Comparison of ENCODE assay signal across 11 mouse cellular contexts in genomic region chr14:121614461-121615170, GRCm38 (mm10).
DNase-seq lines count a peak whose midpoint lies in the region; ATAC-seq lines count a peak whose summit lies in the region.
"Had no signal": no experiment of that assay in that cellular context is flagged by ENCODE, and none has a peak within 500 bp of the region (broad histone marks: within the 10 kb centered on the region; RNA-seq: fewer than 3 reads in every experiment).

No protein-coding gene starts in this region.

- DNase-seq in heart, adult 11 months: peak; percentile 94
- DNase-seq in heart, embryonic 10.5 days (ENCODE audit: low spot score): no peak
- DNase-seq in liver, embryonic 11.5 days (ENCODE audit: low spot score): no peak
- DNase-seq in cerebellum, adult 8-10 months: peak; percentile 53
- DNase-seq in heart, postnatal 14 days: peak; percentile 31 to 47
- DNase-seq in embryo, embryonic 10 days (ENCODE audit: low spot score): no peak
- DNase-seq: kidney, postnatal 14 days had no signal

- no peaks in the 10 kb centered on the region for H3K27me3 ChIP-seq in heart, embryonic 10.5 days (ENCODE audit: insufficient read depth, poor library complexity, severe bottlenecking)
- H3K27me3 ChIP-seq in liver, embryonic 16.5 days (ENCODE audit: control insufficient read depth, insufficient read depth, low read depth, low read length): no peaks in the 10 kb centered on the region
- no peaks in the 10 kb centered on the region for H3K27me3 ChIP-seq in liver, embryonic 11.5 days (replicated peaks; ENCODE audit: control insufficient read depth, insufficient read depth, low read length)
- no peaks in the 10 kb centered on the region for H3K27me3 ChIP-seq in hindbrain, embryonic 12.5 days
- H3K27me3 ChIP-seq: liver, embryonic 15.5 days; midbrain, embryonic 12.5 days had no signal

- H3K36me3 ChIP-seq in heart, embryonic 10.5 days: peaks cover 3% of the 10 kb centered on the region; the same call in 1 of the 2 replicates
- H3K36me3 ChIP-seq in liver, embryonic 16.5 days (ENCODE audit: control insufficient read depth, insufficient read depth): no peaks in the 10 kb centered on the region
- H3K36me3 ChIP-seq in liver, embryonic 11.5 days (ENCODE audit: control insufficient read depth, insufficient read depth, low read length): no peaks in the 10 kb centered on the region
- H3K36me3 ChIP-seq in hindbrain, embryonic 12.5 days: no peaks in the 10 kb centered on the region
- H3K36me3 ChIP-seq: liver, embryonic 15.5 days; midbrain, embryonic 12.5 days had no signal

- H3K9me3 ChIP-seq in heart, embryonic 10.5 days: no peaks in the 10 kb centered on the region
- H3K9me3 ChIP-seq in liver, embryonic 16.5 days (replicated peaks; ENCODE audit: control insufficient read depth, low read length): no peaks in the 10 kb centered on the region
- H3K9me3 ChIP-seq in liver, embryonic 11.5 days (ENCODE audit: control insufficient read depth, low read length): no peaks in the 10 kb centered on the region
- H3K9me3 ChIP-seq in hindbrain, embryonic 12.5 days (replicated peaks): no peaks in the 10 kb centered on the region
- H3K9me3 ChIP-seq: liver, embryonic 15.5 days; midbrain, embryonic 12.5 days had no signal

- 86% methylated on average over 6 of the region's 6 CpGs for WGBS in heart, embryonic 10.5 days
- WGBS in liver, embryonic 16.5 days (ENCODE audit: insufficient replicate concordance): 51% methylated on average over 6 of the region's 6 CpGs
- WGBS in liver, embryonic 11.5 days: 78% methylated on average over 6 of the region's 6 CpGs
- WGBS in hindbrain, embryonic 12.5 days: 87% methylated on average over 6 of the region's 6 CpGs

- no peak overlapping the region for H3K4me3 ChIP-seq in heart, embryonic 10.5 days
- H3K4me3 ChIP-seq in liver, embryonic 16.5 days (ENCODE audit: low read depth, low read length): no peak overlapping the region
- H3K4me3 ChIP-seq in liver, embryonic 11.5 days (ENCODE audit: low read depth, low read length): no peak overlapping the region
- H3K4me3 ChIP-seq in hindbrain, embryonic 12.5 days: no peak overlapping the region
- H3K4me3 ChIP-seq: liver, embryonic 15.5 days; midbrain, embryonic 12.5 days had no signal

- ATAC-seq in liver, embryonic 16.5 days (ENCODE audit: low read depth): 0 out of 2 replicates have a peak, but pooled peaks have one; percentile 56
- no peak for ATAC-seq in liver, embryonic 11.5 days (replicated peaks; ENCODE audit: low FRiP score)
- no peak for ATAC-seq in hindbrain, embryonic 12.5 days (ENCODE audit: low FRiP score)

- no peak overlapping the region for H3K4me2 ChIP-seq in liver, embryonic 16.5 days (ENCODE audit: low read depth, low read length)
- no peak overlapping the region for H3K4me2 ChIP-seq in liver, embryonic 11.5 days
- H3K4me2 ChIP-seq in hindbrain, embryonic 12.5 days (replicated peaks): no peak overlapping the region
- H3K4me2 ChIP-seq: liver, embryonic 15.5 days; midbrain, embryonic 12.5 days had no signal

- no peak overlapping the region for H3K27ac ChIP-seq in heart, embryonic 10.5 days
- H3K27ac ChIP-seq in liver, embryonic 16.5 days (ENCODE audit: low read length): no peak overlapping the region
- no peak overlapping the region for H3K27ac ChIP-seq in liver, embryonic 11.5 days (ENCODE audit: low read depth, low read length)
- no peak overlapping the region for H3K27ac ChIP-seq in hindbrain, embryonic 12.5 days
- H3K27ac ChIP-seq: liver, embryonic 15.5 days; midbrain, embryonic 12.5 days had no signal

- intact Hi-C loops in heart, postnatal 14 days (cut with DNase I): no loop called here

- H3K9ac ChIP-seq in liver, embryonic 16.5 days (ENCODE audit: low read depth, low read length): no peak overlapping the region
- H3K9ac ChIP-seq in liver, embryonic 11.5 days (ENCODE audit: low read depth, low read length): no peak overlapping the region
- H3K9ac ChIP-seq in hindbrain, embryonic 12.5 days: no peak overlapping the region
- H3K9ac ChIP-seq: liver, embryonic 15.5 days; midbrain, embryonic 12.5 days had no signal

- peaks cover 12% of the 10 kb centered on the region for H3K4me1 ChIP-seq in heart, embryonic 10.5 days
- no peaks in the 10 kb centered on the region for H3K4me1 ChIP-seq in liver, embryonic 16.5 days (ENCODE audit: control insufficient read depth, low read depth, low read length)
- no peaks in the 10 kb centered on the region for H3K4me1 ChIP-seq in liver, embryonic 11.5 days (replicated peaks; ENCODE audit: control insufficient read depth, insufficient read depth, low read length)
- no peaks in the 10 kb centered on the region for H3K4me1 ChIP-seq in hindbrain, embryonic 12.5 days
- H3K4me1 ChIP-seq: liver, embryonic 15.5 days; midbrain, embryonic 12.5 days had no signal

Comparison
In these comparisons a context has a peak if more than half of its experiments do, and no peak if none do; other contexts are left out.
1. DNase-seq: peak in heart, adult 11 months (single experiment), cerebellum, adult 8-10 months (single experiment) and heart, postnatal 14 days (2 of 2); none in heart, embryonic 10.5 days (single experiment), liver, embryonic 11.5 days (single experiment) and embryo, embryonic 10 days (single experiment).